Mouse (Mus musculus) megakaryocyte, embryonic 14.5 days (primary cell): ENCODE measurements around the gene Mlana. TPM values are rescaled to one million over a fixed set of nuclear protein-coding genes. Genes with fewer than 3 reads are reported as not detected.

Experiments used
- H3K27me3 ChIP-seq: replicated peaks from 2 replicates; pipeline ENCODE3; 2012; ENCODE audit warnings: inconsistent platforms
- H3K36me3 ChIP-seq: replicated peaks from 2 replicates; pipeline ENCODE3; 2012; ENCODE audit warnings: low read length, inconsistent platforms, mixed read lengths
- H3K4me1 ChIP-seq: 2 replicates; pipeline ENCODE4 v1.6.1; 2012; ENCODE audit warnings: inconsistent platforms
- H3K4me3 ChIP-seq: replicated peaks from 2 replicates; pipeline ENCODE3; 2012; ENCODE audit warnings: moderate library complexity, mild to moderate bottlenecking, inconsistent platforms
- H3K9me3 ChIP-seq: 2 replicates; pipeline ENCODE4 v1.6.1; 2012; ENCODE audit warnings: inconsistent platforms
- FLI1 ChIP-seq: IDR thresholded peaks from 2 replicates; pipeline ENCODE4 v1.6.1; 2012; ENCODE audit warnings: low read length, inconsistent platforms, mixed read lengths
- GATA1 ChIP-seq: IDR thresholded peaks from 3 replicates; pipeline ENCODE4 v1.6.1; 2012; ENCODE audit warnings: mixed read lengths, low read length, inconsistent platforms, borderline replicate concordance
- polyA plus RNA-seq: library from polyadenylated mRNA; stranded (reverse); fragments of >175 nt; gene quantifications from 2 replicates; pipeline ENCODE4 v1.2.3, GENCODE M21; 2012; ENCODE audit warnings: low replicate concordance; ENCODE audit not compliant: insufficient read depth

Mlana gene
- polyA plus RNA-seq, 1 experiment = not detected

DNA sequence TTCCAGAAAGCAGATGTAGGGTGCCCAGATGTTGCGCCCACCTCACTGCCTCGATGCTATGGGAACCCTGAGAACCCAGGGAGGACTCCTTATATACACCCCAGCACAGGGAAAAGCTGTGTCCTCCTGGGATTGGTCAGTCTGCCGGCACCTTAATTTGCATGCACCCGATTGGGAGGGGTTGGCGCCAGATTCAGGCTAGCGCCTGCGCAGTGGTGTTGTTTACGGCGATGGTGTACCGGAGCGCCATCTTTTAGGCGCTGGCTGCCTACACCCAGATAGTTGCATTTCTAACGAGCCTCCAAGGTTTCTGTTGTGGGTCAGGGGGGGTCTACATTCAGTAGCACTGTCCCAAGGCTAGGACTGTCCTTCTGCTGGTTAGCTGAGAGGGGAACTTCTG lies 25.0 kb upstream of the Mlana start:
- TF ChIP-seq GATA1 (no peak), FLI1 (no peak)
- Histone ChIP-seq H3K4me1 (peaks cover 10% of the 10 kb centered on the region), H3K4me3 (no peak overlapping the region), H3K27me3 (peaks cover 4% of the 10 kb centered on the region), H3K36me3 (no peaks in the 10 kb centered on the region), H3K9me3 (no peaks in the 10 kb centered on the region)

DNA sequence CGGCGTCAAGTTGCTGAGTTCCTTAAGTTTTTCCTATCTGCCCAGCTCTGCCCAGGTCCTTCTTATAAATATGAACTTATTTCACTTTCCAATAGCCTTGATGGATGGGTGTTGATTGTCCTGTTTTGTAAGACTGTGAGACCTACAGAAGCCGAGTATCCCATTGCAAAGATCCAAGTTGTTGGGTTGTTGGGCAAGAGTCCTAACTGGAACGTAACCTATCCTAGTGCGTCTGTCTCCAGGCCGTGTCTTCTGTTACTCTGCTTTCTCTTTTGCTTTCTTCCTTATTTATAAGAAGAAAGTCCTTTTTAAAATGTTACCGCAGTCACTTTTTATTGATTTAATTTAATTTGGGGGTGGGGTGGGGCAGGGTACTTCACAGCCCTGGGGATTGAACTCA lies 22.7 kb upstream of the Mlana start:
- Histone ChIP-seq H3K4me1 (peaks cover 7% of the 10 kb centered on the region), H3K4me3 (no peak overlapping the region), H3K27me3 (no peaks in the 10 kb centered on the region), H3K36me3 (no peaks in the 10 kb centered on the region), H3K9me3 (no peaks in the 10 kb centered on the region)
- TF ChIP-seq FLI1 (no peak), GATA1 (no peak)

DNA sequence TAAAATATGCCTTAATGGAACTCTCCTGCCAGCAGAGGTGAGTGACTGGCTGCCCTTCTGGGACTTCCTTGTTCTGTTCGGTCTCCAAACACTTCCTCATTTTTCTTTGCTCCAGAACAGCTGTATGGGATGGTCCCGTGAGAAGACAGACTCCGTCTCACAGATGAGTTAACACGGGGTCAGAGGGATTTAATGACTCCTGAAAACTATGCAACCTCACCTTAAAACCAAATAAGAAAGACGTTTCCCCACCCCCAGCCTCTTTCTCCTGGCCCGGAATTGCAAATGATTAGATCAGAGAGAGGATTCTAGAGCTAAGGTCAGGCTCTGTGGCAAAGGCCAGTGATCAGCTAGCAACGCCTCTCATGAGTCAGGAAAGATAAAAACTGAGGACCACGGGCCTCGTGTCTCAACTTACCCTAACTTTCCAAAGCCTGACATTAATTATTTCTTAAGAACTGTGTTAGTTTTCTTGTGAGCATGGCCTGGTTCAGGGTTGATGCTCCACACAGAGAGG lies 22.0 kb upstream of the Mlana start:
- TF ChIP-seq GATA1 = no peak
- no peak for TF ChIP-seq FLI1

DNA sequence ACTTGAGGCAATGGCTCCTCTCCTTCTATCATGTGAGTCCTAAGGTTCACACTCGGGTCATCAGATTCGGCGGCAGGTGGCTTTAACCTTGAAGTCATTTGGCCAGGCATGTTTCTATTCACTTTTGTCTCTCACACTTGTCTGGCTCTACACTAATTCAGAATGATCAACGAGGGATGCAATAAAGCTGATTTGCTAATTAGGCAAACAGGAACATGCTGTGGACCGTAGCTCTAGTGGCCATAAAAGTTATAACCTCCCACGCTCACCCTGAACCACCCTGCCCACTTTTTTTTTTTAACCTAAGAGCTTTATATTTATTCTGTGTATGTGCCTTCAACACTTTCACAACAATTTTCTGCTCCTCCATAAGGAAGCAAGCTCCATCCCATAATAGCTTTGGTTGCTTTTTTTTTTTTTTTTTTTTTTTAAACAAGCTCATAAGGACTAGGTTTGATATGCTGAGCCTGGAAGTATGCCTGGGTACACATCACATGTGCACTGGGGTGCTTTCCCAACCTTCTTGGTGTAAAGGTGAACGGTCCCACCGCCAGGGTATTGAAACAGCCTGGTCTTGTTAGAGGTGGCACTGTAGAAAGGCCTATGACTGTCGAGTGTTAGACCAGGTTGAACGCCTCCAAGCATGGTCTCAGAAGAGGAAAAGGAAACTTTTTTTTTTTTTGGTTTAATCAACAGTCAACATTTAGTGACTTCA lies 21.0 kb upstream of the Mlana start:
- peaks cover 10% of the 10 kb centered on the region for H3K4me1 ChIP-seq

More for the DNA sequence above, 22.0 kb upstream of the Mlana start:
- no peaks in the 10 kb centered on the region for H3K9me3 ChIP-seq
- H3K36me3 ChIP-seq = no peaks in the 10 kb centered on the region
- no peak overlapping the region for H3K4me3 ChIP-seq
- H3K4me1 ChIP-seq = peaks cover 10% of the 10 kb centered on the region
- H3K27me3 ChIP-seq = no peaks in the 10 kb centered on the region

DNA sequence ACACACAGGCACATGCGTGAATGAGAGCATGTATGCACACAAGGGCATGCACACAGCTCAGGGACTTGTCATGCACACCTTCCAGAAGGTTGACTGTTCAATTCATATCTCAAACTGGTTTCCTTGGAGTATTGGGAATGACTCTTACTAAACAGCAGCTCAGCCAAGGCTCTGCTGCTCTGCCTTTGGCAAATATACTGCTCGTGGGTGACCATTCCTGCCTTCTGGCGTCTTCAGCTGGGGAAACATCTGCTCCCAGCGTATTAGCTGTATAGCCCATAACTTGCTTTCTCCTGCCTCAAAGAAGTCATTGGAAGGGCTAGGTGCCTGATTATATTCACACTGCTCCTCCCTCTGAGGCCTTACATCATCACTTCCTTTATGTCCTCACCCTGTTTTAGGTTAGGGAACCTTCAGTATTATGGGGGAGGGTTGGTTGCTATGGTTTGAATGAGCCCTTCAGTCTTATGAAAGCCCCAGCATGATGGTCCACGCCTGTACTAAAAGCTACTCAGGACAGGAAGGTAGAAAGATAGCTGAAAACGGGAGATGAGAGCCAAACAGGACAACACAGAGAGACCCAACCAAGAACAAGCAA lies 19.3 kb upstream of the Mlana start:
- Histone ChIP-seq H3K4me3 (no peak overlapping the region), H3K27me3 (no peaks in the 10 kb centered on the region)
- TF ChIP-seq GATA1 (no peak), FLI1 (no peak)

More for the DNA sequence above, 21.0 kb upstream of the Mlana start:
- TF ChIP-seq GATA1 = no peak
- TF ChIP-seq FLI1 = no peak
- no peaks in the 10 kb centered on the region for H3K9me3 ChIP-seq
- no peaks in the 10 kb centered on the region for H3K27me3 ChIP-seq
- H3K4me3 ChIP-seq = no peak overlapping the region
- H3K36me3 ChIP-seq = no peaks in the 10 kb centered on the region

DNA sequence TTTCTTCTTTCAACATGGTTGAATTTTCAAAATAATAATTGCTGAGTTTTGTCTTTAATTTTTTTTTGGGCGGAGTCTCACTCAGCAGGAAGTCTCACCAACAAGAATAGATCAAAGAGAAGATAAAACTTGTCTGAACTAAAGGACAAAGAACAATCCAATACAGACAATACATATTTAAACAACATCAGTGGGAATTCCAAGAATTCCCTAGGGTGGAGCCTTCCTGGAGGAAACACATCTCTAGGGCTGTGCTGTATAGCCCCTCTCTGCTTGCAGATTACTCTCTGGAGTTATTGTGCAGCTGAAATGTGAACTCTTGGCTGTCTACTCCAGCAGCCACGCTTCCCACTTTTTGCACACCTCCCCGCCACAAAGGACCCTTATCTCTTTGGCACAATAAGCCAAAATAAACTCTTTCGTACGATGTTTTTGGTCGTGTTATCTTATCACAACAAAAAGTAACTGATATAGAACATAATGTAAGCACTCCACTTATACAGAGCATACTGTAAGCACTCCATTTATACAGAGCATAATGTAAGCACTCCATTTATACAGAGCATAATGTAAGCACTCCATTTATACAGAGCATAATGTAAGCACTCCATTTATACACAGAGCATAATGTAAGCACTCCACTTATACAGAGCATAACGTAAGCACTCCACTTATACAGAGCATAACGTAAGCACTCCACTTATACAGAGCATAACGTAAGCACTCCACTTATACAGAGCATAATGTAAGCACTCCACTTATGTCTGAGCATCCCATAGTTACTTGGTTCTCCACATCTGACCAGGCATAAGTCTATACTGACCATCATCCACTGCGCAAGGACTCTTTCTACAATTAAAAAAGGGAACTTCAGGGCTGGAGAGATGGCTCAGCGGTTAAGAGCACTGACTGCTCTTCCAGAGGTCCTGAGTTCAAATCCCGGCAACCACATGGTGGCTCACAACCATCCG lies 17.2 kb upstream of the Mlana start:
- peaks cover 2% of the 10 kb centered on the region for H3K27me3 ChIP-seq
- peaks cover 23% of the 10 kb centered on the region for H3K9me3 ChIP-seq
- no peak for TF ChIP-seq FLI1
- no peaks in the 10 kb centered on the region for H3K36me3 ChIP-seq
- H3K4me1 ChIP-seq = peaks cover 8% of the 10 kb centered on the region
- no peak overlapping the region for H3K4me3 ChIP-seq

More for the DNA sequence above, 19.3 kb upstream of the Mlana start:
- Histone ChIP-seq H3K9me3 (peaks cover 9% of the 10 kb centered on the region), H3K36me3 (no peaks in the 10 kb centered on the region), H3K4me1 (peaks cover 10% of the 10 kb centered on the region)

DNA sequence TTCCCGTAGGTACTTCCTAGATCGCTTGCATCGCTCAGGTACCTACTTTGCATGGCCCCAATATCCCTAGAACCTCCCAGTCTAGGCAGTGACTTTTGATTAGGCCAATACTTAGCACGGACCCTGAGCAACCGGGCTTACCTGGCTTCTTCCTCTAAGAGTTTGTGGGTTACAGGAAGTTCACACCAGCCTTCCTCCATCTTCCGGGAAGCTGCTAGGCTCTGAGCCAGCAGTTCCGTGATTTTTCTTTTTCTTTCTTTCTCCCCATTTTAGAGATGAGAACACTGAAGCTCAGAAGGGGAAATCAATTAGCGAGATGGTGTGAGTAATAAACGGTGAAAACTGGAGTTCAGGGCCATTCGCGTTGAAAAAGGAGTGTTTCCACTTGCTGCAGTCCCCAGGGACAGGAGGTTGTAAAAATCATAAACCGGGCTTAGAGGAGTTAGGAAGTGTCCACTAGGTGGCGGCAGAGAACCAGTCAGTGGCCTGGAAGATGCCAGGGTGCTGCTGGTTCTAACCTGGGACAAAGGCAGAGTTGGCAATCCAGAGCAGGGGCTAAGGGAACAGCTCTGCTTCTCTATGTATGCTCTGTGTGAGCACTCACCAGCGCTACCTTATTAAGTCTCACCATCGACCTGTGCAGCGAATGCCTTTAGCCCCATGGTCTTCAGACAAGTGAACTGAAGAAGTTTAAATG lies 13.6 kb upstream of the Mlana start:
- no peak overlapping the region for H3K4me3 ChIP-seq
- H3K9me3 ChIP-seq = peaks cover 28% of the 10 kb centered on the region
- no peaks in the 10 kb centered on the region for H3K36me3 ChIP-seq
- H3K27me3 ChIP-seq = peaks cover 2% of the 10 kb centered on the region
- H3K4me1 ChIP-seq = peaks cover 2% of the 10 kb centered on the region; the same call in 1 of the 2 replicates
- TF ChIP-seq GATA1 = no peak
- TF ChIP-seq FLI1 = no peak

DNA sequence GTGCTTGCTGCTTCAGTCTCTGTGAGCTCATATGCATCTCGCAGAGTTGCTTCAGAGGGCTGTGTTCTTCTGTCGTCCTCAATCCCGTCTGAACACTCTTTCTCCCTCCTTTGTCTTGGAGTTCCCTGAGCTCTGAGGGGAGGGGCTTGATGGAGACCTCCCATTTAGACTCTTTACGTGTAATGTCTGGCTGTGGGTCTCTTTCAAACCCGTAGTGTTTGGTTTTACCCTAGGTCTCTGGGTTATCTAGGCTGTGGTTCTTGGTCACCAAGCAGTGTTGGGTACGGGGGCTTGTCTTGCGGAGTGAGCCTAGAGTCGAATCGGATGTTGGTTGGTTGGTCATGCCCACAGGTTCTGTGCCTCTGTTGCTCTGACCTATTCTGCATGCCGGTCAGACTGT lies 2.6 kb upstream of the Mlana start:
- Histone ChIP-seq H3K36me3 (no peaks in the 10 kb centered on the region), H3K27me3 (no peaks in the 10 kb centered on the region), H3K4me1 (peaks cover 16% of the 10 kb centered on the region), H3K4me3 (no peak overlapping the region), H3K9me3 (peaks cover 10% of the 10 kb centered on the region; the same call in 1 of the 2 replicates)
- no peak for TF ChIP-seq FLI1
- TF ChIP-seq GATA1 = no peak

DNA sequence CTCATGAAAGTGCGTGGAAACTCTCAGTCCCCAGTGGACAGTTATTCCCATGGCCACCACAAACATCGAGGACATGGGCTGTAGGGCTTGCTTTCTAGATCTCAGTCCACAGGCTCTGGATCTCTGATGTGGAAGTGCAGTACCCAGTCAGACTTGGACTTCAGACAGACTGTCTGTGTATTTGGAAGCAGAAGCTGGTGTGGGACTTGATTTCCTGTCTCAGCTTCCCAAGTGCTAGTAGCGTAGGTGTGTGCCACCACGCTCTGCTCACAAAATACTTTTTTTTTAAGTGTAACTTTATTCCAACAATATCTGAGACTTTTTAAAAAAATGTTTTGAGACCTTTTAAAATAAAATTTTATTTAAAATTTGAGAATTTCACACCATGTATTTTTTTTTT lies 1.3 kb upstream of the Mlana start:
- no peak for TF ChIP-seq FLI1
- Histone ChIP-seq H3K4me3 (no peak overlapping the region), H3K36me3 (no peaks in the 10 kb centered on the region), H3K27me3 (no peaks in the 10 kb centered on the region), H3K9me3 (peaks cover 10% of the 10 kb centered on the region; the same call in 1 of the 2 replicates), H3K4me1 (peaks cover 18% of the 10 kb centered on the region)
